Comparison of ENCODE assay signal across 10 mouse cellular contexts in genomic region chr3:131109066-131109685, GRCm38 (mm10). TPM values are rescaled to one million over a fixed set of nuclear protein-coding genes. Genes with fewer than 3 reads are reported as not detected.
A peak's percentile ranks its signal among the peaks of the same experiment; 100 is the strongest.
DNase-seq lines count a peak whose midpoint lies in the region; ATAC-seq and TF ChIP-seq lines count a peak whose summit lies in the region.
"Had no signal": no experiment of that assay in that cellular context is flagged by ENCODE, and none has a peak within 500 bp of the region (broad histone marks: within the 10 kb centered on the region; RNA-seq: fewer than 3 reads in every experiment).

No protein-coding gene starts in this region.

- no peak for TF ChIP-seq EP300 in heart, postnatal 0 days (IDR thresholded peaks at IDR 0.05; ENCODE audit: low read depth)

- DNase-seq in kidney, postnatal 0 days (ENCODE audit: low spot score) = no peak
- no peak for DNase-seq in kidney, adult 11 months
- DNase-seq in embryo, embryonic 11 days = peak; percentile 36
- no peak for DNase-seq in heart, postnatal 0 days (ENCODE audit: low spot score)
- no peak for DNase-seq in left cerebral cortex, adult 11 months (ENCODE audit: low spot score)
- DNase-seq in adrenal gland, postnatal 10 days = no peak
- no peak for DNase-seq in cerebellum, adult 9-11 months
- DNase-seq: cerebellum, adult 18-20 months; kidney, adult 18-20 months had no signal

- H3K4me3 ChIP-seq in kidney, postnatal 0 days (replicated peaks; ENCODE audit: low read depth, low read length) = peak overlapping the region; percentile 48; the same call in 1 of the 2 replicates
- peak overlapping the region; percentile 56; the same call in 1 of the 2 replicates for H3K4me3 ChIP-seq in heart, postnatal 0 days (ENCODE audit: low read depth, low read length)
- H3K4me3 ChIP-seq in midbrain, embryonic 16.5 days (ENCODE audit: low read depth, low read length) = peak overlapping the region; percentile 70

- TF ChIP-seq CTCF in kidney, postnatal 0 days (IDR thresholded peaks at IDR 0.05; ENCODE audit: low read depth) = no peak
- no peak for TF ChIP-seq CTCF in heart, postnatal 0 days (IDR thresholded peaks at IDR 0.05; ENCODE audit: low read depth)

- H3K9me3 ChIP-seq in kidney, postnatal 0 days (replicated peaks; ENCODE audit: low read length) = no peaks in the 10 kb centered on the region
- H3K9me3 ChIP-seq in heart, postnatal 0 days (replicated peaks; ENCODE audit: control insufficient read depth, low read length) = no peaks in the 10 kb centered on the region
- no peaks in the 10 kb centered on the region for H3K9me3 ChIP-seq in midbrain, embryonic 16.5 days (replicated peaks; ENCODE audit: control insufficient read depth, low read length, poor library complexity, severe bottlenecking)

- ATAC-seq in kidney, postnatal 0 days (replicated peaks; ENCODE audit: low FRiP score, low read depth) = no peak
- no peak for ATAC-seq in heart, postnatal 0 days (ENCODE audit: insufficient read depth, low read depth)
- ATAC-seq in midbrain, embryonic 16.5 days = no peak

- H3K9ac ChIP-seq in kidney, postnatal 0 days (ENCODE audit: low read depth, low read length) = no peak overlapping the region
- no peak overlapping the region for H3K9ac ChIP-seq in heart, postnatal 0 days (replicated peaks; ENCODE audit: low read depth, low read length)
- H3K9ac ChIP-seq in midbrain, embryonic 16.5 days (ENCODE audit: low read depth, low read length) = peak overlapping the region; percentile 79

- no peak overlapping the region for H3K27ac ChIP-seq in kidney, postnatal 0 days
- H3K27ac ChIP-seq in heart, postnatal 0 days (ENCODE audit: low read depth) = no peak overlapping the region
- H3K27ac ChIP-seq in midbrain, embryonic 16.5 days (ENCODE audit: low read length) = peak overlapping the region; percentile 89

- H3K4me2 ChIP-seq in kidney, postnatal 0 days (ENCODE audit: low read length) = peak overlapping the region; percentile 92
- H3K4me2 ChIP-seq in heart, postnatal 0 days (ENCODE audit: low read depth, low read length) = peak overlapping the region; percentile 75; the same call in 1 of the 2 replicates
- H3K4me2 ChIP-seq in midbrain, embryonic 16.5 days (ENCODE audit: low read length) = peak overlapping the region; percentile 81

- no peaks in the 10 kb centered on the region for H3K36me3 ChIP-seq in kidney, postnatal 0 days (ENCODE audit: insufficient read depth, low read length)
- no peaks in the 10 kb centered on the region for H3K36me3 ChIP-seq in heart, postnatal 0 days (replicated peaks; ENCODE audit: control insufficient read depth, insufficient read depth, low read length)
- H3K36me3 ChIP-seq in midbrain, embryonic 16.5 days (ENCODE audit: control insufficient read depth, insufficient read depth, low read length) = no peaks in the 10 kb centered on the region

- 4% methylated on average over 15 of the region's 15 CpGs for WGBS in kidney, postnatal 0 days
- 4% methylated on average over 15 of the region's 15 CpGs for WGBS in heart, postnatal 0 days
- WGBS in midbrain, embryonic 16.5 days = 1% methylated on average over 15 of the region's 15 CpGs

- H3K4me1 ChIP-seq in kidney, postnatal 0 days (replicated peaks; ENCODE audit: insufficient read depth, low read length) = peaks cover 33% of the 10 kb centered on the region
- H3K4me1 ChIP-seq in heart, postnatal 0 days (ENCODE audit: control insufficient read depth, insufficient read depth) = peaks cover 17% of the 10 kb centered on the region; the same call in 1 of the 2 replicates
- peaks cover 37% of the 10 kb centered on the region for H3K4me1 ChIP-seq in midbrain, embryonic 16.5 days (ENCODE audit: control insufficient read depth, insufficient read depth, low read length)

- peaks cover 49% of the 10 kb centered on the region for H3K27me3 ChIP-seq in kidney, postnatal 0 days (ENCODE audit: insufficient read depth, low read length)
- peaks cover 96% of the 10 kb centered on the region for H3K27me3 ChIP-seq in heart, postnatal 0 days (ENCODE audit: control insufficient read depth, insufficient read depth, low read length)
- H3K27me3 ChIP-seq in midbrain, embryonic 16.5 days (ENCODE audit: control insufficient read depth, insufficient read depth, low read depth, low read length) = 0 out of 2 replicates have a peak, but pooled peaks cover under 1% of the 10 kb centered on the region

RNA-seq across cellular contexts. Expression of gene Lef1, which starts 1.1 kb away (rescaled TPM):
- 16.2 and 17.8 TPM in 2 replicates for polyA plus RNA-seq in kidney, postnatal 0 days (2015; fragmentation: Nextera tagmentation; extraction: Ambion mirVana)
- total RNA-seq in heart, postnatal 0 days (2014; rRNA removed; ENCODE audit: low replicate concordance) = 4.8 TPM in 1 of 2 replicates, not detected in the other
- polyA plus RNA-seq in heart, postnatal 0 days (2015; fragmentation: Nextera tagmentation; extraction: Ambion mirVana) = 0.87 and 1.2 TPM in 2 replicates
- 67.6 and 81.3 TPM in 2 replicates for polyA plus RNA-seq in midbrain, embryonic 16.5 days (2015; fragmentation: Nextera tagmentation; extraction: Ambion mirVana)
- 1 to 10 TPM; 9.8 TPM for total RNA-seq in adrenal gland, postnatal 10 days (2021)
